Mouse (Mus musculus): ENCODE data around the gene Smyd1. TPM values are rescaled to one million over a fixed set of nuclear protein-coding genes. Genes with fewer than 3 reads are reported as not detected.

Gene Smyd1
- total RNA-seq, 2 experiments from 2014 or later = 1.4 to 4.0 TPM

DNA sequence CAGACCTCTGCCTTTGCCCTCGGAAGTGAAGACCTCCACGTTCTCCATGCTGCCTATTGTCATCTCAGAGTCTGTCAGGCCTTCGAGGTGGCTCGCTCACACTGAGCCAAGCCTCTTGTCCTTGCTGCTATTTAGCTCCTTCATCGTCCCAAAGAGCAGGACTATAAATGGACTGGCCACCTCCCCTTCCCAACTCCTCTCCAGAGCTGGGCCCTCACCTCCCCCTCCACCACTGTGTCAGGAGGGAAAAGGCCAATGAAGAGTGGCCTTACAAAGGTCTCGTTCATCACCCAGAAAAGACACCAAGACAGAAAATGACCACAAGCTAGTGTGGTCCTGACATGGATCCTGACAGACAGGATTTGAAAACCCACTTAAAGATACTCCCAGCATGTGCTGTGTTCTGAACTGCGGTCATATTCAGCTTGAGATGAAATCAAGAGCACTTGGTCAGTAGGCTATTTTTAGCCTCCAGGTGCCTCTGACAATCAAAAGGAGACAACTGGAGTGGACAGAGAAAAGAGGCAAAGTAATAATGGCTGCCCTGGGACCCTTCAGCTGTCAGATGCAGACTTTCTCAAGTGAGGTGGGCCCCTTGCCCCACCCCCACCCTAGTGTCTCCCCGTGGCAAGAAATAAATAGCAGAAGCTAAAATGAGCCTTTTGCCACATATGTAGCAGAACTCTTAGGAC is 59.7 kb downstream of the Smyd1 start:
- DNase-seq (ENCODE audit: low spot score in 2 of 2) = no peak

- DNase-seq (ENCODE audit: low spot score in 2 of 2) = no peak
Observed at GRCm38 (mm10) chr6:71261060-71261459, 61.0 kb downstream of the Smyd1 start.

- no peak for DNase-seq (ENCODE audit: low spot score in 2 of 2)
Observed at GRCm38 (mm10) chr6:71260051-71260640, 61.9 kb downstream of the Smyd1 start.

GRCm38 (mm10) chr6:71259166-71259565 is 62.9 kb downstream of the Smyd1 start:
- DNase-seq (ENCODE audit: low spot score in 2 of 2) = no peak

DNA sequence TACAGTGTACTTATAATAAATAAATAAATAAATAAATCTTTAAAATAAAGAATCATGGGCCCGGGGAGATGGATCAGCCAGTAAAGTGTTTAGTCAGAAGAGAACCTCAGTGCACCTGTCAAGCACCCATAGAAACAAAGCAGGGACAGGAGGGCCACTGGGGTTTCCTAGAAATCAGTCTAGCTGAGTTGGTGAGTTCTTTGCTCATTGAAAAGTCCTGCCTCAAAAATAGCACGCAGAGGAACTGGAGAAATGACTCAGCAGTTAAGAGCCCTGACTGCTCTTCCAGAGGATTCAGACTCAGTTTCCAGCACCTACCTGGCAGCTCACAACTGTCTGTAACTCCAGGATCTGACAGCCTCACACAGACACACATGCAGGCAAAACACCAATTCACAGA is 63.5 kb downstream of the Smyd1 start:
- DNase-seq (ENCODE audit: low spot score in 2 of 2) = no peak

GRCm38 (mm10) chr6:71257375-71257774 is 64.7 kb downstream of the Smyd1 start:
- DNase-seq (ENCODE audit: low spot score in 2 of 2) = no peak

DNA sequence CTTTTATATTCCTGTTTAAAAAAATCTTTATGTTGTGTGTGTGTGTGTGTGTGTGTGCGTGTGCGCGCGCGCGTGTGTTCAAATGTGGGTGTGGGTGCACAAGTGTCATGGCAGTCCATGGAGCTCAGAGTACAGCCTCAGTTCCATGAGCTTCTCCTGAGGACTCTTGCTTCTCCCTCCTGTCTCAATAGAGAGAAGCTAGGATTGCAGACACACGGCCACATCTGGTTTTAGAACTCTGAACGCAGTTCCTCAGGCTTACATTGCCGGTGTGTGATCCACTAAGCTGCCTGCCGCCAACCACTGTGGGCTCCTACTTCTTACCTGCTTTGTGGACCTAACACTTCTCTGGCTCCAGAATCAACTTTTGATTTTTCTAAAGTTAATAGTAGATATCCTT is 65.9 kb downstream of the Smyd1 start:
- no peak for DNase-seq (ENCODE audit: low spot score in 2 of 2)

- no peak for DNase-seq (ENCODE audit: low spot score in 2 of 2)
Observed at GRCm38 (mm10) chr6:71254456-71254855, 67.6 kb downstream of the Smyd1 start.

- no peak for DNase-seq (ENCODE audit: low spot score in 2 of 2)
Observed at GRCm38 (mm10) chr6:71250951-71251350, 71.1 kb downstream of the Smyd1 start.

DNA sequence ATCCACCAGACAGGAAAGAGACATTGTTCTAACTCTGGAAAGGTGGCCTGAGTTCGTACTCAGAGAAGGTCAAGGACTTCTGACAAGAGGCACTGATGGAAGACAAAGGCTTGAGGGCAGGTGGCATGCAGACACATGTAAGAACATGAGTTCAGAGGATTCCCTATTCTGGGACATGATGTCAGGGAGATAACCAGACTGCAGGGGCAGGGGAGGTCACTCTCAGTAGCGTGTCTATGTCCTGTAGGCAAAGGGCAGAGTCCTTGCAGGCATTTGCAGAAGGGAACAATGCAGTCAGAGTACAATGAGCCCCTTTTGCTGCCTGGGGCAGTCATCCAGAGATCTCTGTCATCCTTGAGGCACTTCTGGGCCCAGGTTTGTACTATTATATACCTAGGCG is 72.4 kb downstream of the Smyd1 start:
- no peak for DNase-seq (ENCODE audit: low spot score in 2 of 2)

- no peak for DNase-seq (ENCODE audit: low spot score in 2 of 2)
Observed at GRCm38 (mm10) chr6:71248420-71248819, 73.6 kb downstream of the Smyd1 start.

- DNase-seq (ENCODE audit: low spot score in 2 of 2) = no peak
Observed at GRCm38 (mm10) chr6:71243258-71243657, 78.8 kb downstream of the Smyd1 start.

GRCm38 (mm10) chr6:71242811-71243210 is 79.2 kb downstream of the Smyd1 start:
- DNase-seq (ENCODE audit: low spot score in 2 of 2) = no peak

GRCm38 (mm10) chr6:71240831-71241230 is 81.2 kb downstream of the Smyd1 start:
- DNase-seq (ENCODE audit: low spot score in 2 of 2) = no peak

DNA sequence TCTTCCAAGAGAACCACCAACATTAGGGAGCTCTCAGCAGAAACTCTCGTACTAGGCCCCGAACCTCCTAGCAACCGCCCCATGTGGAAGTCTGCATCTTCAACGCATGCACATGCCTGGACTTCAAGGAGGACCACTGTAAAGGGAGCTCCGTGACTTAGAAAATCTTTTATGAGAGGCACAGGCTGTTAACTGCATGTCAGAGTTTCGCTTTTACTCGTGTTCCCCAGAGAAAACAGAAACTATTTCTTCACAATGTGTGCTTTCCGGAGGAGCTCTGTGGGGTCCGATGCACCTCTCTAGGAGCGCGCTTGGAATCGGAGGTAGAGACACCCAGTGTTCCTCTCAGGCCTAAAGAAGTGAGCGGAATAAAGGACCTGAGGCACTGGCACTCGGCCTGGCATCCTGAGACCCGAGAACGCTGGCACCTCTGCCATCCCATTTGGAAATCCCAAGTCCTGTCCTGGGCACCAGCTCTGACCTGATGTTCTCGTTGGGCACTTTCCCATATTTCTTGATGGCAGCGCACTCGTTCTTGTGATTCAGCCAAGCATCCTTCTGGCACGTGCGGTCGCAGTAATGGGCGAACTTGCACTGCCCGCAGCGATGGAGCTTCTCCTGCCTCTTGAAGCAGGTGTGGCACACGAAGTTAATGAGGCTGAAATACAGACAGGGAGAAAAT is 82.8 kb downstream of the Smyd1 start:
- no peak for DNase-seq (ENCODE audit: low spot score in 2 of 2)

- DNase-seq (ENCODE audit: low spot score in 2 of 2) = no peak
Observed at GRCm38 (mm10) chr6:71237031-71237431, 85.0 kb downstream of the Smyd1 start.

- no peak for DNase-seq (ENCODE audit: low spot score in 2 of 2)
Observed at GRCm38 (mm10) chr6:71236506-71236905, 85.5 kb downstream of the Smyd1 start.

DNA sequence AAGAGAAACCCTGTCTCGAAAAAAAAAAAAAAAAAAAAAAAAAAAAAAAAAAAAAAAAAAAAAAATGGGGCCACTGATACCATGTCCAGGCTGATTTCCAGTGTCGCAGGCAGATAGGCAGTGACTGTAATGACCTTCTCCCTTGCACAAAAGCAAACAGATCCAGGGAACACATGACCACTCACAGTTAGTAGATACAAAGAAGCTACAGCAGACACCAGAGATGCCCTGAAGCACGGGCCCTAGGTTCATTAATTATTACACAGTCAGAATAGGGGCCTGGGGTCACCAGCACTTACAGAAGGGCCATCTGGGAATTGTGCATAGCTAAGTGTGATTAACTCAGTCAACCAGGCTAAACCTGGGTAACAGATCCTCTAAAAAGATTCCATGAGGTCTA is 86.1 kb downstream of the Smyd1 start:
- DNase-seq (ENCODE audit: low spot score in 2 of 2) = no peak

- DNase-seq (ENCODE audit: low spot score in 2 of 2) = no peak
Observed at GRCm38 (mm10) chr6:71235121-71235520, 86.9 kb downstream of the Smyd1 start.

- DNase-seq (ENCODE audit: low spot score in 2 of 2) = no peak
Observed at GRCm38 (mm10) chr6:71227157-71227770, 94.8 kb downstream of the Smyd1 start.

DNA sequence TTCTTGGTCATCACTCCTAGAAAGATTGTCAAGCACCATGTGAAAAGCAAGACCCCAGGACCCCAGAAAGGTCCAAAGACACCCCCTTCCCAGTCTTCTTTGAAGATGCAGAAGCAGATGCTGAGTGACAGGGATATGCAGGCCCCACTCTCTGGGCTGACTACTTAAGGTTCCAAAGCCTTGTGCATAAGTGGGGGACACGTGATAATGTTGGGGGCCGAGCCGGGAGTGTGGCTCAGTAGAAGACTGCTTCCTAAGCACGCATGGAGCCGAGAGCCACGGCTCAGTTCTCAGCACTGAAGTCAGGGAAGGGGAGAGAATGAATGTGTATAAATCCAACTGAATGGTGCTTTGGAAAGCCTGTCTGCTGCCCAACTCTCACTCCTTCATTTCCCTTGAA is 95.5 kb downstream of the Smyd1 start:
- DNase-seq (ENCODE audit: low spot score in 2 of 2) = no peak
